12 mouse cellular contexts compared by ENCODE assay signal in the genomic region with DNA sequence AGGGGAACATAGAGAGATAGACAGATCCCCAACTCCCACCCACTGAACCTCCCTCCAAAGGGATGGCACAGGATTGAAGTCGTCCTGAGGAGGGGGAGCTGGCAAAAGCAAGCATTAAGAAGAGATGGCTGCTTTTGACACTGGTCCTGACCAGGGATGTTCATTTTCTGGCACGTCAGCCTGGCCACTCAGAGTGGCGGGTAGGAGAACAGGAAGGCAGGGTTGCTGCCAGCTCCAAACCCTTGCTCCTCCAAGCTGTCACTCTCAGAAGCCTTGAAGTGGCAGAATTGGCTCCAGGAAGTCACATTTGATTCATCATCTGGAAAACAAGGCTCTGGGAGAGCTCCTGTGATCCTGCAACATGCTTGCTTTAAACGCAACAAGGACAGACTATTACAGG.
"Had no signal": no experiment of that assay in that cellular context is flagged by ENCODE, and none has a peak within 500 bp of the region (broad histone marks: within the 10 kb centered on the region; RNA-seq: fewer than 3 reads in every experiment).

No protein-coding gene starts in this region.

- H3K9me3 ChIP-seq: kidney, embryonic 15.5 days; limb, embryonic 13.5 days; midbrain, embryonic 12.5 days; neural tube, embryonic 15.5 days had no signal

- H3K4me2 ChIP-seq: kidney, embryonic 15.5 days; limb, embryonic 13.5 days; midbrain, embryonic 12.5 days; neural tube, embryonic 15.5 days had no signal

- H3K27ac ChIP-seq: kidney, embryonic 15.5 days; limb, embryonic 13.5 days; liver, embryonic 14.5 days; midbrain, embryonic 12.5 days; neural tube, embryonic 15.5 days had no signal

- H3K36me3 ChIP-seq: kidney, embryonic 15.5 days; limb, embryonic 13.5 days; midbrain, embryonic 12.5 days; neural tube, embryonic 15.5 days had no signal

- DNase-seq: kidney, postnatal 14 days; lung, adult 18-20 months; right cerebral cortex, postnatal 4 days; spleen, adult 18-20 months; thymus, adult 18-20 months; thymus, postnatal 14 days had no signal

- H3K9ac ChIP-seq: kidney, embryonic 15.5 days; limb, embryonic 13.5 days; liver, embryonic 14.5 days; midbrain, embryonic 12.5 days; neural tube, embryonic 15.5 days had no signal

- H3K4me1 ChIP-seq: midbrain, embryonic 12.5 days had no signal

- H3K4me3 ChIP-seq: kidney, embryonic 15.5 days; limb, embryonic 13.5 days; midbrain, embryonic 12.5 days; myocyte; neural tube, embryonic 15.5 days had no signal

- H3K27me3 ChIP-seq: limb, embryonic 13.5 days; midbrain, embryonic 12.5 days had no signal
